Mouse (Mus musculus): Measurements from ENCODE around the gene Gm21118.
"Not testable (repeated sequence)": the region's sequence is repeated elsewhere in the genome, so short reads cannot be mapped to it uniquely, and the experiment has no call there.

Gene Gm21118

GRCm38 (mm10) chrY:70273542-70273941, at the start of gene Gm21118:
Gm21118 (minus strand) TSS chrY:70273642.
- DNase-seq (ENCODE audit: low spot score in 2 of 2) = not testable (repeated sequence)

DNA sequence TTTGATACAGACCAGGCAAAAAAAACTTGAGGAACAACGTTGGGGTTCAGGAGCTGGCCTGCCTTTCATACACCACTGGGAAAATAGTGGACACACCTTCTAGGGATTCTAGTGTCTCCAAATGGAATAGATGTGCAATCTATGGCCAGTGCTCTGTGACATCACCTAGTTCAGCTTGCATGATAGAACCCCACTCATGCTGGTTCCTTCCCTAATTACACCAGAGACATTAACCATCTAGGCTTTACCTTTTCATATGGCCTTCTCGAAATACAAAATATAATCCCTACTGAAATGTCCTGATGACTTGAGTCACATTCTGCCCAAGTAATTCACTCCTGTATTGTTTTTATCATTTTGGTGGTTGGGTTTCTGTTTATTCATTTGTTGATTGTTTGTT, 29.7 kb upstream of the Gm21118 start, which contains the start of the genes Gm29423 and Gm29644:
Gm29423 (minus strand) TSS at position 101 of the 400 bp plus-strand sequence.
Gm29644 (minus strand) TSS at position 157 of the 400 bp plus-strand sequence.
- not testable (repeated sequence) for DNase-seq (ENCODE audit: low spot score in 2 of 2)
